Mouse (Mus musculus) CD8-positive naive resting alpha-beta T cell, adult 57 days (primary cell): Measurements from ENCODE around the gene H2-M10.6. TPM values are rescaled to one million over a fixed set of nuclear protein-coding genes. Genes with fewer than 3 reads are reported as not detected.

Experiments
- total RNA-seq: library from RNA; stranded (reverse); gene quantifications from one replicate; pipeline ENCODE4 v1.2.4, GENCODE M21; 2023

H2-M10.6 gene
- total RNA-seq: not detected

DNA sequence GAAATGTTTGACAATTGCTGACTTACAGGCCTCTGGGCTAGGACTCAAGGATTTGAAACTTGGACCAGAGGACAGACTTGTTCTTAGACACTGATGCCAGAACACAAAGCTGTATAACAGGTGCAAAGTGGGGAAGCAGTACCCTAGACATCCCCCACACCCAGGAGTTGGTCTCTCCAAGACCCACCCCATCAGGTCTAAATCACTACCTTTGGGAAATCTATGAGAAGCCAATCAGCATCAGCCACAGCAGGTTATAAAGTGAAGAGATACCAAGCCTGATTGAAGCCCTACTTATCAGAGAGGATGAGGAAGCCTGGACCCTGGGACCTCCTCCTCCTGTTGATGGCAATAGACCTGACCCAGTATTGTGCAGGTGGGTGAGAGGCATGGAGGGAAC is at the start of gene H2-M10.6:
TSS of gene H2-M10.6 (plus strand) at position 301 of the 400 bp plus-strand sequence.

DNA sequence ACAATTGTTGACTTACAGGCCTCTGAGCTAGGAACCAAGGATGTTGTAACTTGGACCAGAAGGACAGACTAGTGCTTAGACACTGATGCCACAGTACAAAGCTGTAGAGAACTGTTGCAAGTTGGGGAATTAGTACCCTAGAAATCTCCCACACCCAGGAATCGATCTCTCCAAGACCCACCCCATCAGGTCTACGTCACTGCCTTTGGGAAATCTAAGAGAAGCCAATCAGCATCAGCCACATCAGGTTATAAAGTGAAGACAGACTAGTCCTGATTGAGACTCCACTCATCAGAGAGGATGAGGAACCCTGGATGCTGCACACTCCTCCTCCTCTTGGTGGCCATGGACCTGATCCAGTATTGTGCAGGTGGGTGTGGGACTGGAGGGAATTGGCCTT is 39.4 kb upstream of the H2-M10.6 start, which contains the start of gene H2-M10.5:
TSS of gene H2-M10.5 (plus strand) at position 301 of the 400 bp plus-strand sequence.

DNA sequence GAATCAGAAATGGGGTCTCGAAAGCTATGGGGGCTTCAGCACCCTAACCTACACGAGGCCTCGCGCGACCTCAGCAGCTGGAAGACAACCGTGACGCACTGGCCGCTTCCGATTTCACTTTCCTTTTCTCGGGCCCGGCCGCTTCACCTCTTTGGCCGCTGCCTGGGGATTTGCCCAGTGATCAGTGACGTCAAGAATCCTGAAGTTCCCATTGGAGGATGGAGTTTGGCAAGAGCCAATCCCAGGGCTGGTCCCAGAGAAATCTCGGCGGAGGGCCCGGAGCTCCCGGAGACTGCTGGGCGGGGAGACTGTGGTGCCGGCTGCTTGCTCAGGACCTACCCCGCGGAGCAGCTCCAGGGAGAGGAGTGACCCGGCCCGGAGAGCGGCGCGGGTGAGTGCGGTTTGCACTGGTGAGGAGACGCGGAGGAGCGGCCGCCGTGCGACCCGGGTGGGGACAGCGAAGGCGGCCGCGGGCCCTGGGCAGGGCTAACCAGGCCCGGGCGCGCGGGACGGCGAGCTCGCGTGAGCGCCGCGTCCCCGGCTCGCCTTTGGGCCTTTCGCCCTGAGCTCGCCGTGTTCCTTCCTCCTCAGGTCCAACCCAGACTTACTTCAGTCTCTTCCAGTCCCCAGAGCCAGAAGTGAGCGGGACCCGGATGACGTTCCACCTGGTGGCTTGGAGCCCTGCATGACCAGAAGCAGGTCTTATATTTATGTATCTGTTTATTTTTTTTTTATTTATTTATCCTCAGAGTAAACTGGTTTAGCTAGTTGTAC is 25.1 kb downstream of the H2-M10.6 start, which contains the start of gene Trim26:
TSS of gene Trim26 (plus strand) at position 261 of the 774 bp plus-strand sequence.

Other genes with a start within 250 kb of the H2-M10.6 start
- not detected for gene H2-M9, start 169.5 kb upstream of the H2-M10.6 start, total RNA-seq
- gene H2-M1, start 140.0 kb upstream of the H2-M10.6 start, total RNA-seq: not detected
- not detected for gene H2-M10.5, start 39.3 kb upstream of the H2-M10.6 start, total RNA-seq
- gene Trim26, start 25.0 kb downstream of the H2-M10.6 start, total RNA-seq: 128 TPM
- gene Trim15, start 55.0 kb downstream of the H2-M10.6 start, total RNA-seq: not detected
- gene Trim10, start 57.4 kb downstream of the H2-M10.6 start, total RNA-seq: 0.89 TPM
- not detected for gene Trim40, start 78.0 kb downstream of the H2-M10.6 start, total RNA-seq
- gene Trim31, start 85.9 kb downstream of the H2-M10.6 start, total RNA-seq: not detected
- gene Rnf39, start 130.7 kb downstream of the H2-M10.6 start, total RNA-seq: 2.2 TPM
- 56.2 TPM for gene Ppp1r11, start 139.6 kb downstream of the H2-M10.6 start, total RNA-seq
- 59.2 TPM for gene Znrd1, start 146.4 kb downstream of the H2-M10.6 start, total RNA-seq
- gene Znrd1as, start 146.4 kb downstream of the H2-M10.6 start, total RNA-seq: 2.3 TPM
- gene 2410137M14Rik, start 169.1 kb downstream of the H2-M10.6 start, total RNA-seq: not detected
- not detected for gene H2-M5, start 177.4 kb downstream of the H2-M10.6 start, total RNA-seq
- gene Zfp57, start 189.0 kb downstream of the H2-M10.6 start, total RNA-seq: not detected
- gene Mog, start 211.2 kb downstream of the H2-M10.6 start, total RNA-seq: not detected
- gene Gabbr1, start 233.8 kb downstream of the H2-M10.6 start, total RNA-seq: 153 TPM